Mouse (Mus musculus): ENCODE data around the gene Ubtd2. TPM values are rescaled to one million over a fixed set of nuclear protein-coding genes. Genes with fewer than 3 reads are reported as not detected.

Ubtd2 gene
- total RNA-seq, 2 experiments from 2014 or later = 7.2 to 7.7 TPM

- DNase-seq (ENCODE audit: low spot score) = no peak
These were observed 106.5 kb downstream of the Ubtd2 start for GRCm38 (mm10) chr11:32561465-32562355.

DNA sequence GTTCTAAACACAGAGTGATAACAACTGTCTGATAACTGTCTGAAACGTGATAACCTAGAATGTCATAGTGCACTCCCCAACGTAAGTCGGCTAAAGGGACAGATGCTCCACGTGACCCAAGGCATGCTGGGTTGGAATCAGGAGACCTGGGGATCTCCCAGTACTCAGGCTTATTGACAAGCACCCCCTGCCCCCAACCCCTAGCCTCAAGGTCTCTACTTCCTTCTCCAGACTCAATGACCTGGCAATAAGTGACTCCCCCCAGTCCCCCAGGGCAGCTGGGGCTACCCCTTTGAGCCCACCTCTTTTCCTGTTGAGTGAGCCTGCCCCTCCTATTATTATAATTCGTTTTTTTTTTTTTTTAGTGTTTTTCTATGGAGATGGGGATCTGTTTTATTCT, 107.5 kb downstream of the Ubtd2 start:
- DNase-seq (ENCODE audit: low spot score) = no peak

GRCm38 (mm10) chr11:32563660-32564059, 108.5 kb downstream of the Ubtd2 start:
- DNase-seq (ENCODE audit: low spot score) = no peak

- DNase-seq (ENCODE audit: low spot score) = no peak
These were observed 109.5 kb downstream of the Ubtd2 start for GRCm38 (mm10) chr11:32564629-32565028.

DNA sequence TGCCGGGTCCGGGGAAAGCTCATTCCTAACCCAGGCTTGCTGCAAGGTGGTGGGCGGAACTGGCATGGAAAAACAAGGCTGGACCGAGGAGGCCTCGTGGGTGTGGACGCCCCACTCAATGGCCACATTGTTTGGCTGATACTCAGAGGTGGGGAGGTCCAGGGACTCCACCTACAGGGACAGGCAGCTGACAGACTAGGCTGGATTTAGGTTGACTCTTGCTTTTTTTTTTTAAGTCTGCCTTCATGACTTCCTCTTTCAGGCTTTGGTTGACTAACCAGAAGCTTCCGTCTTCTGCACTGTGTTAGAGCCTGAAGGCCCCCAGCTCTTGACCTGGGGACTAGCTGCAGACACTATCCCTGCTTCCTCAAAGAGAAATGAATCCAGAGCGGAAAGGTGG, 109.9 kb downstream of the Ubtd2 start:
- DNase-seq (ENCODE audit: low spot score) = no peak

DNA sequence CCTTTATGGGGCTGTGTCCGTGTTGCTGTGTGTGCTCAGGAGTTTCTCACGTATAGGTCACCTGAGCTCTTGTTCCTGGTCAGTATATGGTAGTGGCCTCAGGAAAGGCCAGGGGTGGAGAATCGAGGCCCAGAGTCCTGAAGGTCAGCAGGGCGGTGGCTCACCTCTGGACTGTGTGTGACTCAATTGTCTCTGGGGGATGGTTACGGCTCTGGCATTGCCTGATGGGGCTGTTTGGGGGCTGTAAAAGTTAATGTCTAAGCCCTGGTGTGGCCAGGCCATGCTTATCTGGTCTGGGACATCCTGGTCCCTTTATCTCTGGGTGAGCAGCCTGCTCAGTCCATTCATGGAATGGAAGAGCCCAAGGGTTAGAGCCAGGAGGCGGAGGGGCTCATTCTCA, 111.0 kb downstream of the Ubtd2 start:
- DNase-seq (ENCODE audit: low spot score) = no peak

Other genes with a start within 250 kb of the Ubtd2 start
- 10 to 100 TPM in 1 of 2 experiments, 1 to 10 TPM in 1; 9.3 to 12.1 TPM for gene Snrnp25, start 250.0 kb upstream of the Ubtd2 start, total RNA-seq (2021)
- 10 to 100 TPM; 17.8 to 17.9 TPM for gene Rhbdf1, start 233.1 kb upstream of the Ubtd2 start, total RNA-seq (2021)
- 1 to 10 TPM; 4.1 to 4.4 TPM for gene Mpg, start 228.9 kb upstream of the Ubtd2 start, total RNA-seq (2021)
- gene Nprl3, start 187.7 kb upstream of the Ubtd2 start, total RNA-seq (2021) = 10 to 100 TPM; 20.1 to 27.4 TPM
- not detected for gene Hba-x, start 179.0 kb upstream of the Ubtd2 start, total RNA-seq (2021)
- gene Hba-a1, start 171.9 kb upstream of the Ubtd2 start, total RNA-seq (2021) = 100 to 1,000 TPM; 316 to 399 TPM
- not detected for gene Hbq1b, start 168.4 kb upstream of the Ubtd2 start, total RNA-seq (2021)
- gene Hba-a2, start 158.9 kb upstream of the Ubtd2 start, total RNA-seq (2021) = 100 to 1,000 TPM; 266 to 304 TPM
- not detected for gene Hbq1a, start 155.3 kb upstream of the Ubtd2 start, total RNA-seq (2021)
- gene Sh3pxd2b, start 107.5 kb upstream of the Ubtd2 start, total RNA-seq (2021) = 1 to 10 TPM; 4.2 to 4.6 TPM
- gene Efcab9, start 76.7 kb downstream of the Ubtd2 start, total RNA-seq (2021) = 1 to 10 TPM; 1.8 to 2.6 TPM
- 1 to 10 TPM; 2.2 to 4.4 TPM for gene Stk10, start 77.9 kb downstream of the Ubtd2 start, total RNA-seq (2021)
- gene Fbxw11, start 187.4 kb downstream of the Ubtd2 start, total RNA-seq (2021) = 10 to 100 TPM; 55.5 to 66.3 TPM

Measured in gastrocnemius, adult 18-20 months (tissue).